Mouse (Mus musculus): ENCODE data around the gene Nlgn2. TPM values are rescaled to one million over a fixed set of nuclear protein-coding genes. Genes with fewer than 3 reads are reported as not detected.
A peak's percentile ranks its signal among the peaks of the same experiment; 100 is the strongest.
"Not testable (repeated sequence)": the region's sequence is repeated elsewhere in the genome, so short reads cannot be mapped to it uniquely, and the experiment has no call there.

Gene Nlgn2
- total RNA-seq, 4 experiments from 2014 or later, result 217 to 228 (median 217) TPM

- no peak for DNase-seq (ENCODE audit: low spot score in 2 of 2)
Measured at GRCm38 (mm10) chr11:69864138-69864860, 26.7 kb upstream of the Nlgn2 start.

GRCm38 (mm10) chr11:69863729-69864128, 26.1 kb upstream of the Nlgn2 start:
- not testable (repeated sequence) for DNase-seq (ENCODE audit: low spot score in 2 of 2)

GRCm38 (mm10) chr11:69858113-69858998, 20.8 kb upstream of the Nlgn2 start, which contains the start of gene Tnk1:
Gene Tnk1, minus strand, starts transcription at chr11:69858730.
- no peak for DNase-seq (ENCODE audit: low spot score in 2 of 2)

- no peak for DNase-seq (ENCODE audit: low spot score in 2 of 2)
Measured at GRCm38 (mm10) chr11:69855347-69855746, 17.8 kb upstream of the Nlgn2 start.

- DNase-seq (ENCODE audit: low spot score in 2 of 2), result no peak
Measured at GRCm38 (mm10) chr11:69854680-69855079, 17.1 kb upstream of the Nlgn2 start.

- no peak for DNase-seq (ENCODE audit: low spot score in 2 of 2)
Measured at GRCm38 (mm10) chr11:69853994-69854393, 16.4 kb upstream of the Nlgn2 start.

- no peak for DNase-seq (ENCODE audit: low spot score in 2 of 2)
Measured at GRCm38 (mm10) chr11:69850754-69851153, 13.2 kb upstream of the Nlgn2 start.

- no peak for DNase-seq (ENCODE audit: low spot score in 2 of 2)
Measured at GRCm38 (mm10) chr11:69849884-69850283, 12.3 kb upstream of the Nlgn2 start.

- DNase-seq (ENCODE audit: low spot score in 2 of 2), result no peak
Measured at GRCm38 (mm10) chr11:69849128-69849527, 11.5 kb upstream of the Nlgn2 start.

- no peak for DNase-seq (ENCODE audit: low spot score in 2 of 2)
Measured at GRCm38 (mm10) chr11:69848021-69848420, 10.4 kb upstream of the Nlgn2 start.

- no peak for DNase-seq (ENCODE audit: low spot score in 2 of 2)
Measured at GRCm38 (mm10) chr11:69846738-69847688, 9.4 kb upstream of the Nlgn2 start.

- DNase-seq (ENCODE audit: low spot score in 2 of 2), result peak; percentile 75 to 82
Measured at GRCm38 (mm10) chr11:69846198-69846680, 8.7 kb upstream of the Nlgn2 start, which contains the start of gene Plscr3. Gene Plscr3, plus strand, starts transcription at chr11:69846376.

- no peak for DNase-seq (ENCODE audit: low spot score in 2 of 2)
Measured at GRCm38 (mm10) chr11:69838714-69839104, 1.1 kb upstream of the Nlgn2 start.

GRCm38 (mm10) chr11:69837952-69838713, 549 bp upstream of the Nlgn2 start, which contains the start of gene Tmem256:
Gene Tmem256, plus strand, starts transcription at chr11:69838514.
- peak; percentile 94 to 98 for DNase-seq (ENCODE audit: low spot score in 2 of 2)

- peak in 1 of 2 experiments; percentile 46 for DNase-seq (ENCODE audit: low spot score in 2 of 2)
Measured at GRCm38 (mm10) chr11:69836703-69837576, 644 bp downstream of the Nlgn2 start.

- no peak for DNase-seq (ENCODE audit: low spot score in 2 of 2)
Measured at GRCm38 (mm10) chr11:69835966-69836335, 1.6 kb downstream of the Nlgn2 start.

GRCm38 (mm10) chr11:69835326-69835965, 2.1 kb downstream of the Nlgn2 start:
- no peak for DNase-seq (ENCODE audit: low spot score in 2 of 2)

GRCm38 (mm10) chr11:69834001-69834549, 3.5 kb downstream of the Nlgn2 start:
- peak in 1 of 2 experiments; percentile 29 for DNase-seq (ENCODE audit: low spot score in 2 of 2)

Measured in left cerebral cortex, adult 8-10 months (tissue).